ENCODE assay signal across 18 mouse cellular contexts in the genomic region with DNA sequence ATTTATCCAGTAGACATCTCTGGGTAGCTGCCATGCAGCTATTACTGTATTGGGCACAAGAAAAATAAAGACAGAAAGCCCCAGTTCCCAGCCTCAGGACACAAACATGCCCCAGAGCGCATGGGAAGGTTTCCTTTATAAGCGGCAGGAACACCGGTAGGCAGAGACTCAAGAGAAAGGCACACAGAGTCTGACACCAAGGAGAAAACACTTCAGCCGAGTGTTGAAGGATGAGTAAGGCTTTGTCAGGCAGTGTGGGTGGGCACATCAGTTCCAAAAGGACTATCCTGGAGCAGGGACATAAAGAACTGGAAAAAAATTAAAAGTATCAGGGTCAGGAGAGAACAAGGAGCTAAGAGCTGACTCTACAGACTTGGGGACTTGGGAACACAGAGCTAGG.
A peak's percentile ranks its signal among the peaks of the same experiment; 100 is the strongest.
DNase-seq lines count a peak whose midpoint lies in the region; ATAC-seq and TF ChIP-seq lines count a peak whose summit lies in the region.
"Had no signal": no experiment of that assay in that cellular context is flagged by ENCODE, and none has a peak within 500 bp of the region (broad histone marks: within the 10 kb centered on the region; RNA-seq: fewer than 3 reads in every experiment).

No protein-coding gene starts in this region.

- ATAC-seq in hindbrain, postnatal 0 days: no peak
- no peak for ATAC-seq in hindbrain, embryonic 11.5 days (ENCODE audit: low FRiP score)
- ATAC-seq: forebrain, embryonic 14.5 days had no signal

- DNase-seq in hindbrain, postnatal 0 days (ENCODE audit: low spot score): peak; percentile 15
- DNase-seq in hindbrain, embryonic 11.5 days (ENCODE audit: low spot score): no peak
- DNase-seq in right cerebral cortex, postnatal 25 days: peak; percentile 5
- DNase-seq in right cerebral cortex, postnatal 14 days: no peak
- peak; percentile 3 to 20 for DNase-seq in left cerebral cortex, adult 9 months (ENCODE audit: low spot score in 2 of 2)
- no peak for DNase-seq in retina, postnatal 1 day
- no peak for DNase-seq in urinary bladder, postnatal 36 days (ENCODE audit: low spot score in 2 of 2)
- DNase-seq: adrenal gland, postnatal 36 days; cerebellum, adult 9-11 months; gastrocnemius, postnatal 10 days; heart, postnatal 10 days; kidney, adult 18-20 months; kidney, postnatal 10 days had no signal

- H3K27me3 ChIP-seq in hindbrain, postnatal 0 days (ENCODE audit: insufficient read depth, low read length): no peaks in the 10 kb centered on the region
- H3K27me3 ChIP-seq in hindbrain, embryonic 11.5 days (ENCODE audit: control insufficient read depth, insufficient read depth, low read length): no peaks in the 10 kb centered on the region
- H3K27me3 ChIP-seq: hindbrain, embryonic 15.5 days; neural tube, embryonic 13.5 days had no signal

- H3K4me2 ChIP-seq in hindbrain, postnatal 0 days (ENCODE audit: low read depth, low read length): no peak overlapping the region
- H3K4me2 ChIP-seq in hindbrain, embryonic 11.5 days (replicated peaks; ENCODE audit: low read depth, low read length): no peak overlapping the region
- H3K4me2 ChIP-seq: hindbrain, embryonic 15.5 days; limb, embryonic 13.5 days; neural tube, embryonic 13.5 days had no signal

- no peaks in the 10 kb centered on the region for H3K4me1 ChIP-seq in hindbrain, postnatal 0 days (ENCODE audit: insufficient read depth, low read length)
- no peaks in the 10 kb centered on the region for H3K4me1 ChIP-seq in hindbrain, embryonic 11.5 days (replicated peaks; ENCODE audit: control insufficient read depth, insufficient read depth, low read length)
- H3K4me1 ChIP-seq: hindbrain, embryonic 15.5 days had no signal

- H3K36me3 ChIP-seq in hindbrain, postnatal 0 days (ENCODE audit: insufficient read depth, low read length): no peaks in the 10 kb centered on the region
- H3K36me3 ChIP-seq in hindbrain, embryonic 11.5 days (ENCODE audit: control insufficient read depth, insufficient read depth, low read length): no peaks in the 10 kb centered on the region
- H3K36me3 ChIP-seq: hindbrain, embryonic 15.5 days; limb, embryonic 13.5 days; neural tube, embryonic 13.5 days had no signal

- no peak overlapping the region for H3K4me3 ChIP-seq in hindbrain, postnatal 0 days (ENCODE audit: low read length)
- no peak overlapping the region for H3K4me3 ChIP-seq in hindbrain, embryonic 11.5 days (ENCODE audit: low read depth, low read length)
- H3K4me3 ChIP-seq: hindbrain, embryonic 15.5 days; limb, embryonic 13.5 days; neural tube, embryonic 13.5 days had no signal

- WGBS in hindbrain, postnatal 0 days: 22% methylated on average over 4 of the region's 4 CpGs
- WGBS in hindbrain, embryonic 11.5 days: 37% methylated on average over 4 of the region's 4 CpGs

- H3K9me3 ChIP-seq in hindbrain, postnatal 0 days (ENCODE audit: low read length): no peaks in the 10 kb centered on the region
- H3K9me3 ChIP-seq in hindbrain, embryonic 11.5 days (ENCODE audit: control insufficient read depth, low read length): no peaks in the 10 kb centered on the region
- H3K9me3 ChIP-seq: hindbrain, embryonic 15.5 days; limb, embryonic 13.5 days; neural tube, embryonic 13.5 days had no signal

- no peak overlapping the region for H3K9ac ChIP-seq in hindbrain, postnatal 0 days (replicated peaks; ENCODE audit: low read length)
- no peak overlapping the region for H3K9ac ChIP-seq in hindbrain, embryonic 11.5 days (ENCODE audit: low read depth, low read length)
- H3K9ac ChIP-seq: hindbrain, embryonic 15.5 days; limb, embryonic 13.5 days; liver, embryonic 14.5 days; neural tube, embryonic 13.5 days had no signal

- TF ChIP-seq CTCF in hindbrain, postnatal 0 days (IDR thresholded peaks at IDR 0.05; ENCODE audit: low read depth): no peak

- H3K27ac ChIP-seq in hindbrain, postnatal 0 days: no peak overlapping the region
- H3K27ac ChIP-seq in hindbrain, embryonic 11.5 days (ENCODE audit: low read depth, low read length): no peak overlapping the region
- H3K27ac ChIP-seq: hindbrain, embryonic 15.5 days; limb, embryonic 13.5 days; liver, embryonic 14.5 days; neural tube, embryonic 13.5 days had no signal

Comparison
In these comparisons a context has a peak if more than half of its experiments do, and no peak if none do; other contexts are left out.
1. DNase-seq: peak in hindbrain, postnatal 0 days (single experiment), right cerebral cortex, postnatal 25 days (single experiment) and left cerebral cortex, adult 9 months (2 of 2); none in hindbrain, embryonic 11.5 days (single experiment), right cerebral cortex, postnatal 14 days (single experiment), retina, postnatal 1 day (single experiment) and urinary bladder, postnatal 36 days (0 of 2).